Mouse (Mus musculus) granulocyte monocyte progenitor cell, adult 5-6 weeks (primary cell): ENCODE measurements around the gene Rhof. TPM values are rescaled to one million over a fixed set of nuclear protein-coding genes. Genes with fewer than 3 reads are reported as not detected.

ENCODE experiments used
- ATAC-seq: replicated peaks from 2 replicates; pipeline ENCODE4 v1.8.0; 2016; ENCODE audit warnings: mild to moderate bottlenecking, moderate TSS enrichment, inconsistent platforms; ENCODE audit not compliant: poor library complexity, severe bottlenecking
- total RNA-seq, 2 experiments: library from RNA; stranded (forward) in 1 of 2; stranded (reverse) in 1 of 2; fragments of 200-712, 200-1000 nt in 1 of 2; fragments of >200 nt in 1 of 2; fragmentation: Nextera tagmentation in 1 of 2; gene quantifications; 2 replicates each; pipeline ENCODE4 v1.2.3; 2014 to 2017

Rhof gene
- total RNA-seq (2014; fragmentation: Nextera tagmentation) = 1.5 TPM in 1 of 2 replicates, not detected in the other
- total RNA-seq (2017) = 0.26 and 1.6 TPM in 2 replicates

- peak; percentile 32 for ATAC-seq
Measured at GRCm38 (mm10) chr5:123132308-123133071, at the start of gene Rhof. Rhof (minus strand) TSS chr5:123132692.

- ATAC-seq = no peak
Measured at GRCm38 (mm10) chr5:123181536-123181935, 49.0 kb upstream of the Rhof start.

GRCm38 (mm10) chr5:123180390-123180789 lies 47.9 kb upstream of the Rhof start:
- ATAC-seq = no peak

- no peak for ATAC-seq
Measured at GRCm38 (mm10) chr5:123178792-123179191, 46.3 kb upstream of the Rhof start.

GRCm38 (mm10) chr5:123171646-123172350 lies 39.3 kb upstream of the Rhof start:
- ATAC-seq = peak; percentile 92

GRCm38 (mm10) chr5:123170365-123170764 lies 37.9 kb upstream of the Rhof start:
- ATAC-seq = no peak

GRCm38 (mm10) chr5:123169284-123169683 lies 36.8 kb upstream of the Rhof start, which contains the start of gene Psmd9:
Psmd9 (plus strand) TSS chr5:123169413.
- no peak for ATAC-seq

- ATAC-seq = no peak
Measured at GRCm38 (mm10) chr5:123167591-123167990, 35.1 kb upstream of the Rhof start.

GRCm38 (mm10) chr5:123166437-123166836 lies 33.9 kb upstream of the Rhof start:
- ATAC-seq = no peak

- ATAC-seq = peak; percentile 18; the same call in 1 of the 2 replicates
Measured at GRCm38 (mm10) chr5:123162942-123163341, 30.4 kb upstream of the Rhof start.

GRCm38 (mm10) chr5:123160341-123160740 lies 27.8 kb upstream of the Rhof start:
- ATAC-seq = no peak

GRCm38 (mm10) chr5:123159866-123160265 lies 27.4 kb upstream of the Rhof start:
- ATAC-seq = no peak

- ATAC-seq = no peak
Measured at GRCm38 (mm10) chr5:123159446-123159845, 27.0 kb upstream of the Rhof start.

GRCm38 (mm10) chr5:123157972-123158371 lies 25.5 kb upstream of the Rhof start:
- ATAC-seq = no peak

GRCm38 (mm10) chr5:123156763-123157162 lies 24.3 kb upstream of the Rhof start:
- no peak for ATAC-seq

GRCm38 (mm10) chr5:123155425-123155824 lies 22.9 kb upstream of the Rhof start:
- peak; percentile 26; the same call in 1 of the 2 replicates for ATAC-seq

- 0 out of 2 replicates have a peak, but pooled peaks have one; percentile 11 for ATAC-seq
Measured at GRCm38 (mm10) chr5:123152901-123153300, 20.4 kb upstream of the Rhof start.

- no peak for ATAC-seq
Measured at GRCm38 (mm10) chr5:123151707-123152362, 19.3 kb upstream of the Rhof start.

GRCm38 (mm10) chr5:123151077-123151476 lies 18.6 kb upstream of the Rhof start:
- ATAC-seq = peak; percentile 83

GRCm38 (mm10) chr5:123150641-123151040 lies 18.1 kb upstream of the Rhof start:
- ATAC-seq = no peak
